Mouse (Mus musculus): Measurements from ENCODE around the gene Bco2.
A peak's percentile ranks its signal among the peaks of the same experiment; 100 is the strongest.

The Bco2 gene

DNA sequence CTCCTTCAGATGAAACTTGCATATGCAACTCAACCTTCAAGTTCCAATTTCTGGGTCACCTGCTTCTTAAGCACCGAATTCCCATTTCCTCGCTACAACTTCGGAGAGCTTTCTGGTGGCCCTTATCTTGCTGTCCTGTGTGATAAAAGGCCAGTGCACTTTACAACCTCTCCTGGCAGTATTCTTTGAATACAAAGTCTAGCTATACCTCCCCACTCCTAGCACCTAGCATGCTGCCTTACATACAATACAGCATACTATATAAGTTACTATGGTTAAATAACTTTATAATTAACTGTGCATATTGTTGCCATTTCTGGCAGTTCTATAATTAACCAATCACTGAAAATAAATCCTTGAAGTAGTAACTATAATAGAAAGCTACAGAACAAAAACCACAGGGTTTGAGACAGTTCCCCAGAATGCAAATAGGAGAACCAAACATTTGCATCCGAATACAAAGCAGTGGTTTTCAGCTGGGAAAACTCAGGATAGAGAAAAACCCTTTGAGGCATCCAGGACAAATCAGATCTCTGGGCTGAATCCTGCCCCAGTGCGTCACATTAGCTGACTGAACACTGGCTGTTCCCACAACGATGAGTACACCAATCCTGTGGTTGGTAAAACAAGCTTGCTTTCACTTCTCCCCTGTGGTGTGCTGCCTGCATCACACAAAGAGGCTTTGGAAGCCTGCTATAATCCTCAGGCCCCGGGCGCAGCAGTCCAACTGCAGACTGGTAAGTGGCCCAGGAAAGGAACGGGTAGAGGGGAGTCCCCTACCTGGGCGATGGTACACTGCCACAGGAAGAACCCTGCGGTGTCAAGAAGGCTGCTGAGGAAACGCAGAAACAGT, 514 bp downstream of the Bco2 start, which contains the start of gene Il18:
TSS of gene Il18 (plus strand) at position 587 of the 853 bp plus-strand sequence.
- DNase-seq: peak; percentile 47 to 63

DNA sequence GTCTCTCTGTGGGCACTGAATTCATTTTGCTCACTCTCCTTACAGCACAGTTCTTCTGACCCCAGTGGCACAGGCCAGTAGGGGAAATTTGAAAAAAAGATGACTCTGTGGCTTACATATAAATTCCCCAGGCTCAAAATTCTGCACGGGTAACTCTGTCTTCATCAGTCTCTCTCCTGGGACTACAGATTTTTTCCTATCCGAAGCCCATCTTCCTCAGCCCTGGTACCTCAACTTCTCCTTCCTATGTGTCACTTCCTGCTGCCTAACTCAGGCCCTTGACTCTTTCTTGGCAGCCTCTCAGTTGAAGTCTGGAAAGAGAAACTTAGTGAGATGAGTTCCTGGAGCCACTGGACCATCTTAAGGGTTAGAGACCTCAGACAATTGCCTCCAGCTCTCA, 1.4 kb downstream of the Bco2 start:
- DNase-seq: no peak

DNA sequence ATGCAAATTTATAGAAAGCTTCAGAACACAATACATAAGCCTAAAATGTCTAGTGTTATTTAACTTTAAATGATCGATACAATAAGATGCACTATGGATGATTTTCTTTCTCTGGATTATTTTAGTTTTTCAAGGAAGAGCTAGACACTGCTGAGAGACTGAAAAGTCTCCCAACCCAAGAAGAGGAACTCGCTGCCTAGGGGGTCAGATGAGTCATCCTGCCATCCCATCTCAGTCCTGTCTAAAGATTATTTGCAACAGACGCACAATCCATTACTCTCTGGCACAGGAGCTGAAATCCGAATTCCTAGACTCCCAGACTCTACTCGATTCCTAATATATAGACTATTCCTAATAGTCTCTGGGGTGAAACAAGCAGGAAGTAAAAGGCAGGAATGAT, 2.8 kb downstream of the Bco2 start:
- no peak for DNase-seq

DNA sequence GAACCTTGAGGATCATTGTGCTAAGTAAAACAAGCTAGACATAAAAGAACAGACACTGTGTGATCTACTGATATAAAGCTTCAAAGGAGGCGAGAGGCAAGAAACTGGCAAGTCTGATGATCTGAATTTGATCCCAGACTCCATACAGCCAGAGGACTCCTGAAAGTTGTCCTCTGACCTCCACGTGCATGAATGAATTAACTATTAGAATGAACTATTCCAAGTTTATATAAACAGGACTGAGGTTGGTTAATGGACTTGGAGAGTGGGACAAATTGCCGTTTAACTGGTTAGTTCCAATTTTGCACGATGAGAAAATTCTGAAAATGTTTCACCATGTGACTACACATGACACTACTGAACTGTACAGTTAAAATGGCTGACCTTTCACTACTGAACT, 6.0 kb downstream of the Bco2 start:
- no peak for DNase-seq

DNA sequence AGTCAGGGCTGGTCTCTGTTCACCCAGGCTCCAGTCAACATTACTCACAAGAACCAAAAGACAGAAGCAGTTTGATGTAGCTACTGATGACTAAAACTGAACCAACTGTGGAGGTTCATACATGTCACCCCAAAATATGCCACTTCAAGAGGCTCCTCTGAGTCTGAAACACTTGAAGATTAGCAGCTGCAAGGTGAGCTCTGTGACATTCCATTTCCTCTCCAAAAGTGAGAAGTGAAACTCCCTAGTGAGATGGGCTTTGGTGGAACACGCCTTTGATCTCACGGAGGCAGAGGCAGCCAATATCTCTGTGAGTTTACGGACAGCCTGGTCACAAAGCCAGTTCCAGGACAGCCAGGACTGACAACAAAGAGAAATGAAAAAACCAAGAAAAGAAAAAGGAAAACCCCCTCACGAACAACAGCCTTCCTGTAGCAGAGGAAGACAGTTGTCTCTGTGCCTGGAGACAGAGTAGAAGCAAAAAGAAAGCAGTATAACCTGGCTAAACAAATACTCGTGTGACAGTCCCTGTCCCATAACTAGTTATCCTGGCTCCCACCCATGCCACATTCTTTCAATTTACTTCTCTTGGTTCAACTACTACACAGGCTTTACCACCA, 7.0 kb downstream of the Bco2 start:
- DNase-seq: no peak

DNA sequence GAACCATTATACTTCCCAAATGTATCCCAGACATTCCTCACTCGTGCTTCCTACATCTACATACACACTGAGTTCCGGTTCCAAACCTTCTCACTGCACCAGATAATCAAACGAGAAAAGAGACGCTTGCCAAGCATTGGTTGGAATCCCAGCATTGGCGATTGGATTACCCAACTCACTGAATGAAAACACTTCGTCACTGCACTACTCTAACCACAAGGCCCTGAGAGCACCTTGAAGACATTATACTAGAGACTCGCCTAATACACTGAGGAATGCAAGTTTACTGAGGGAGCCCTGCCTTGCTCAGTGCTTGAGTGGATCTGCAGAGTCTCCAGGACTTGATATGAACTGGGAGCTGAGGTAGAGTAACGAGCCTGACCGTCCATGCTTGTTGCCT, 12.6 kb downstream of the Bco2 start:
- DNase-seq: no peak

- no peak for DNase-seq
These were observed 14.8 kb downstream of the Bco2 start for GRCm38 (mm10) chr9:50540170-50540569.

GRCm38 (mm10) chr9:50537295-50537694, 17.7 kb downstream of the Bco2 start:
- no peak for DNase-seq

DNA sequence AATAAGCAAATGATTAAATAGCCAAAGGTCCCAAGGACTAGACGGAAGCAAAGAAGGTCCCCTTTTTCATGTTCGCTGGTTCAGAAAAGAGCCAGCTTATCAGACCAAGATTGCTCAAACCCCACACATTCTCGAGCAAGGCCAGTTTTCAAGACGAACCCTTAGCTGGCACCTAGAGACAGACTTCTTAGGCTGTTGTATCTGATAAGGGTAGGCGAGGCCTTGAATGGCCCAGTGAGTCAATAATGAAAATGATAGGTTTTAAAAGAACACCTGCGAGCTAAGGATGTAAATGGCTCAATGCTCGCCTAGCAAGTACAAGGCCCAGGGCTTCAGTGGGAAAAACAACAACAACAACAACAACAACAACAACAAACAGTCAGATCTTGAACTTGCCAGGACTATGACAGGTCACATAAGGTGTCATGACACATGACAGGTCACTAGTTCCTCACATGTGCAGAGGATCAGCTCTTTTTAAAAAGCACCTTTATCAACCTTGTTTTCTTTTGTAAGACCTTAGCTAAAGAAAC, 18.3 kb downstream of the Bco2 start:
- DNase-seq: no peak

GRCm38 (mm10) chr9:50535930-50536329, 19.1 kb downstream of the Bco2 start:
- peak; percentile 48 to 70 for DNase-seq

DNA sequence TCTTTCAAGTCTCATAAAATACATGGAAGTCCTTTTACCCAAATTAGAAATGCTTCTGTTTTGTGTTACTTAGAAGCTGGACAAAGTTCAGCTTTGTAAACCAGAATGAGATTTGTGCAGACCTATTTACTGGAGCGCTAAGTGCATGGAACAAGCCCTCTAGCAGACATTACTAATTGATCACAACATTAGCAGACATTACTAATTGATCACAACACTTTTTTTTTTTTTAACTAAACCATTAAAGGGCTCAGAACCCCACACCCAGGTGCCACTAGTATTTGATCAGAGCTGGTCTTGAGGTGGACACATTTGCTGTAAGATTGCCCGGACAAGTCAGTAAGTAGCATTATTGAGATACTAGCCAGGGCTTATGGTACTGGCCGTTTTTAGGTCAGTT, 21.2 kb downstream of the Bco2 start:
- no peak for DNase-seq

DNA sequence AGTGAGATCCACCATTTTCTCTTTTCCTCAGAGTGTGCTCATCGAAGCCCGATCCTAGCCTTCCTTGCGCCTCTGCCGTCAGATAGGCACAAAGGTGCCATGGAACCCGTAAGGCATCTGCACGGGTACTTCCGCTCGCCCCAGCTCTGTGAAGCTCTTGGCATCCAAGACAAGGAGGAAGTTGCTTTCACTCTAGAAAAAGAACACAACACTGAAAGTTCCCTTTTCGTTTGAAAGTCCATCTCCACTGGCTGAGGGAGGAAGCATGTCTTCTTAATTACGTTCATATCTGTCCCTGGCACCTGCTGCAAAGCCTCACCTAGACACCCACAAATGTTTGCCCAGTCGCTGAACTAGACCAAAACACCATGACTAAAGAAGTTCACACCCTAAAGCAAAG, 21.7 kb downstream of the Bco2 start:
- DNase-seq: peak in 1 of 2 experiments; percentile 46

GRCm38 (mm10) chr9:50530890-50531289, 24.1 kb downstream of the Bco2 start:
- no peak for DNase-seq

GRCm38 (mm10) chr9:50528293-50528892, 26.6 kb downstream of the Bco2 start, which contains the start of gene Pts:
Pts (minus strand) TSS chr9:50528724.
- DNase-seq: peak; percentile 96 to 98

DNA sequence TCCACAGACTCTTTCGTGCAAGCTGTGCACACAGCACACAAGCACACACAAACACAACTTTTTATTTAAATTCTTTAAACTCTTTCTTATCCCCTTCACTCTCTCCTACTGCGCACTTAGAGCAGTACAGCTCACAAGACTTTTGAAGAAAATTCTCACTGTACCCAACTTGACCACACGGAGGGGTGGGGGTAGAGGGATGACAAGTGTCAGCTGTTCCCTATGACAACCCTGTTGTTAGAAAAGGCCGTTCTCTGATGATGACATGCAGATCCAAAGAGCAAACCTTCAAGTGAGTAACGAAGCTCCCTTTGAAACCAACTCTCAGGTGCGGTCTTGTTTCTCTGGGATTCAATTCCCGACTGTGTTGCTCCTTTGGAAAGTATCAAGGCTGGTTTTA, 27.1 kb downstream of the Bco2 start:
- DNase-seq: no peak

DNA sequence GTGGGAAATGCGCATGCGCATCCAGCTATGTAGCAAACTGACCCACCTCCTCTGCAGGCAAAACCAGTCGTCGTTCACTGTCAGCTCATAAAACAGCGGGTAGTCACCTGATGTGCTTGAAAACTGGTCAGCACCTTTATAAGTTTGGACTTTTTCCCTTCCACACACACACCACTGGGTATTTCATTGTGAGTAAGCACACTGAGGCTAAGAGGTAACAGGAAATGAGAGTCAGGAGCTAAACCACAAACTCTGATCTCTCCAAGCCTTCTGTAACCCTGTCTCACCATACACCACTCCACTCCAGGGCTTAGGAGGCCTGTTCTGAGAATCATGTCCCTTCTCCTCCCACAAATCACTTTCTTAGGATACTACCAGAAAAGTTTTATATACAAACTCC, 29.4 kb downstream of the Bco2 start:
- DNase-seq: no peak

GRCm38 (mm10) chr9:50524936-50525335, 30.0 kb downstream of the Bco2 start:
- DNase-seq: no peak

GRCm38 (mm10) chr9:50522574-50522973, 32.4 kb downstream of the Bco2 start:
- DNase-seq: peak in 1 of 2 experiments; percentile 23

DNA sequence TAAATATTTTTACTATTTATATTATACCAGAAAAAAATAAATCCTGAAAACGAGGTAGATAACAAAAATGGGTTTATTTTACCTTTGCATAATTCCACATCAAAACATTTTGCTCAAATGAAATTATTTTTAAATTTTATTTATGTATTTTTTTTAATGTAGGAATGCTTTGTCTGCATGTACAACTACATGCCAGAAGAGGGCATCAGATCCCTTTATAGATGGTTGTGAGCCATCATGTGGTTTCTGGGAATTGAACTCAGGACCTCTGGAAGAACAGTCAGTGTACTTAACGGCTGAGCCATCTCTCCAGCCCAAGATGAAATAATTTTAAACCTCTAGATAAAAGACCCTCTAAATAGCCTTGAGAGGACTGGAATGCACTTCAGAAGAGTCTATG, 33.4 kb downstream of the Bco2 start:
- no peak for DNase-seq

DNA sequence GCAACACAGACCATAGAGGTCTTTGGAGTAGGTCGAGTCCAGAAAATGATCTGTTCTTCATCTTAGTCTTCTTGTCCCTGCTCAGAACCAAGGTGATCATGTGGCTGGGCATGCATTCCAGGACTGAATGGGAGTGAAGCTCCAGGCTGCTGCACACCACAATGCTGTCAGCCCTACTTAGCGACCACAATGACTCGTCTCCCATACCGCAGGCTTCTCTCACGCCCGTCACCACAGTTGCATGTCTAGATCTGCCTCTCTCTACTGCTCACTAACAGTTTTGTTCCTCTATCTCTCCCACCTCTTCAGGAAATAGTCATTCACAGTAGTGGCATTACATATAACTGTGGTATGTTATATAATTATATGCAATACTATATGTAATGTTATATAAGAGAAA, 34.2 kb downstream of the Bco2 start:
- DNase-seq: no peak

DNA sequence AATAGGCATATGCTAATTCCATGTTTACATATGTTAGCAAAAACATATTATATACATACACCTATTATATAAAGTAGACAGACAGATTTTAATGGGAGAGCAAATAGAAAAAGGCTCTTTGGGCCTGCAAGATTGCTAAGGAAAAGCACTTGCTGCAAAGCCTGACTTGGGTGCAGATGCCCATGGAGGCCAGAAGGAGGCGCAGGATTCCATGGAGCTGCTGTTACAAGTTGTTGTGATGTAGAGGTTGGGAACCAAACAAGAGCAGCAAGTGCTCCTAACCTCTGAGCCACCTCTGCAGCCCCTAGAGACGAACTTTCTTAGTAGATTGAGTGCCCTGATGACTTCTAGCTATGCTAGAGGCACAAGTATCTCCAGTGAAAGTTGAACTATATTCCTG, 36.2 kb downstream of the Bco2 start:
- DNase-seq: no peak

- no peak for DNase-seq
These were observed 39.5 kb downstream of the Bco2 start for GRCm38 (mm10) chr9:50515462-50515861.

DNA sequence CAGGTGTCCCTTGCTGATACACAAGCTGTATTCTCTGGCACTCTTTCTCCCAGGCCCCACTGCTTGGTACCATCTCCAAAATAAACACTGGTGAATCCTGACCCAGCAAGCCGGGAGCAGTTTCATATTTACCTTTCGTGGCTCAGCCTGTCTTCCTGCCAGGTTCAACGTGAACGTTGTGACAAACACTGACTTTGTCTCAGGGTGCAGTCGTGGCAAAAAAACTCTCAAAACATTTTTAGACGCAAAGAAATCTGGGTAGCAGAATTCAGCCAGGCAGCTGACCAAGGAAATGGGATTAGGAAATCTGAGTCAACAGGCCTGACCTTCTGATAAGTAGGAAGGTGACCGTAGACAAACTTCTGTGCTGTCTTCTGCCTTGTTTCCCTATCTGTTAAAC, 47.4 kb downstream of the Bco2 start:
- no peak for DNase-seq

GRCm38 (mm10) chr9:50505405-50505804, 49.6 kb downstream of the Bco2 start:
- no peak for DNase-seq
